Mouse (Mus musculus) hindbrain, embryonic 11.5 days (tissue): ENCODE measurements around the gene Slc1a4. TPM values are rescaled to one million over a fixed set of nuclear protein-coding genes. Genes with fewer than 3 reads are reported as not detected.
A peak's percentile ranks its signal among the peaks of the same experiment; 100 is the strongest.

Experiments
- ATAC-seq: fragments of 200-750 bp; cut with Nextera tagmentation; 2 replicates; pipeline ENCODE4 v1.8.0; 2017; ENCODE audit warnings: mild to moderate bottlenecking, moderate TSS enrichment, moderate library complexity; ENCODE audit not compliant: low FRiP score
- DNase-seq: peaks from one replicate; pipeline ENCODE4 v3.0.0-alpha.2; 2015; ENCODE audit warnings: low spot score
- H3K27ac ChIP-seq: fragments of 300-500 bp; sonication (generic); 2 replicates; pipeline ENCODE4 v1.5.1; 2014; ENCODE audit warnings: mild to moderate bottlenecking, low read depth, low read length
- H3K27me3 ChIP-seq: fragments of 300-500 bp; sonication (generic); 2 replicates; pipeline ENCODE4 v1.6.1; 2014; ENCODE audit warnings: mild to moderate bottlenecking, low read length, moderate library complexity, mixed read lengths; ENCODE audit not compliant: control insufficient read depth, insufficient read depth
- H3K36me3 ChIP-seq: fragments of 300-500 bp; sonication (generic); 2 replicates; pipeline ENCODE4 v1.6.1; 2014; ENCODE audit warnings: mild to moderate bottlenecking, low read length, moderate library complexity, mixed read lengths; ENCODE audit not compliant: control insufficient read depth, insufficient read depth
- H3K4me1 ChIP-seq: fragments of 300-500 bp; sonication (generic); replicated peaks from 2 replicates; pipeline ENCODE4 v1.6.1; 2014; ENCODE audit warnings: low read length, mixed read lengths; ENCODE audit not compliant: control insufficient read depth, insufficient read depth
- H3K4me2 ChIP-seq: fragments of 300-500 bp; sonication (generic); replicated peaks from 2 replicates; pipeline ENCODE4 v1.6.1; 2014; ENCODE audit warnings: mild to moderate bottlenecking, low read depth, low read length
- H3K4me3 ChIP-seq: fragments of 300-500 bp; sonication (generic); 2 replicates; pipeline ENCODE4 v1.5.1; 2014; ENCODE audit warnings: low read depth, low read length
- H3K9ac ChIP-seq: fragments of 300-500 bp; sonication (generic); 2 replicates; pipeline ENCODE4 v1.6.1; 2014; ENCODE audit warnings: low read depth, low read length
- H3K9me3 ChIP-seq: fragments of 300-500 bp; sonication (generic); 2 replicates; pipeline ENCODE4 v1.6.1; 2016; ENCODE audit warnings: low read length; ENCODE audit not compliant: control insufficient read depth
- WGBS: fragments of 180-500 bp; shearing (Covaris S2); extraction: QIAGEN DNeasy Blood & Tissue Kit; methylation state at CpG from one replicate; pipeline ENCODE4 v1.1.7; 2014; 5-methylcytosine and 5-hydroxymethylcytosine counted together
- polyA plus RNA-seq: library from polyadenylated mRNA; unstranded; fragments of >200 nt; fragmentation: Nextera tagmentation; extraction: Ambion mirVana; gene quantifications from 2 replicates; pipeline ENCODE4 v1.2.1, GENCODE M21; 2014

Slc1a4 gene
- polyA plus RNA-seq, 1 experiment from 2014 or later: 19.3 TPM

GRCm38 (mm10) chr11:20282601-20283219 lies 49.8 kb downstream of the Slc1a4 start:
- no peaks in the 10 kb centered on the region for H3K27me3 ChIP-seq
- H3K4me3 ChIP-seq: no peak overlapping the region
- H3K4me2 ChIP-seq: no peak overlapping the region
- no peaks in the 10 kb centered on the region for H3K9me3 ChIP-seq
- ATAC-seq (no peak), DNase-seq (no peak)
- H3K4me1 ChIP-seq: no peaks in the 10 kb centered on the region
- no peak overlapping the region for H3K9ac ChIP-seq
- WGBS: 89% methylated on average over 2 of the region's 2 CpGs
- H3K27ac ChIP-seq: no peak overlapping the region
- H3K36me3 ChIP-seq: no peaks in the 10 kb centered on the region

DNA sequence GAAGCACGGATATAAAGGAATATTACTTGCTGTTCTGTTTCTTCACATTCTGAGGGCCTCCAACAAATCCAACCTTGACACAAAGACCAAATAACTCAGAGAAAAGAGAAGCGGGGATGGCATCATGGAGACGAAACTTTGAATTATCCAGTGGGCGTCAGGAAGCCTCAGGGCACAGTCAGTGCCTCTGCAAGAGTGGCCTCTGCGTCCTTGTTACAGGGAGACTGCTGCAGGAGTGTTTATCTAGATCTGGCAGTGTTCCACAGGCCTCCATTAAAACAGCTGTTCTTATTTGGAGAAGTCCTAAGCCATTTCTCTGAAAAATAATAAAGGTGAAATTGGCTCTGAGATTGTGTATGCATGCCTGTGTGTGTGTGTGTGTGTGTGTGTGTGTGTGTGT lies 51.5 kb downstream of the Slc1a4 start:
- H3K4me1 ChIP-seq: no peaks in the 10 kb centered on the region
- no peaks in the 10 kb centered on the region for H3K27me3 ChIP-seq
- 81% methylated on average over 5 of the region's 5 CpGs for WGBS
- no peak for ATAC-seq
- no peaks in the 10 kb centered on the region for H3K9me3 ChIP-seq
- H3K9ac ChIP-seq: no peak overlapping the region
- H3K36me3 ChIP-seq: no peaks in the 10 kb centered on the region
- no peak for DNase-seq
- no peak overlapping the region for H3K4me3 ChIP-seq
- H3K27ac ChIP-seq: no peak overlapping the region
- H3K4me2 ChIP-seq: no peak overlapping the region

GRCm38 (mm10) chr11:20278702-20279101 lies 53.8 kb downstream of the Slc1a4 start:
- H3K27me3 ChIP-seq: no peaks in the 10 kb centered on the region

GRCm38 (mm10) chr11:20277106-20277505 lies 55.4 kb downstream of the Slc1a4 start:
- Histone ChIP-seq H3K4me2 (no peak overlapping the region), H3K27ac (no peak overlapping the region), H3K9ac (no peak overlapping the region), H3K36me3 (no peaks in the 10 kb centered on the region), H3K4me1 (no peaks in the 10 kb centered on the region), H3K4me3 (no peak overlapping the region), H3K27me3 (no peaks in the 10 kb centered on the region), H3K9me3 (no peaks in the 10 kb centered on the region)
- DNase-seq (no peak), ATAC-seq (no peak)
- WGBS: 77% methylated on average over 2 of the region's 2 CpGs

More at GRCm38 (mm10) chr11:20278702-20279101, 53.8 kb downstream of the Slc1a4 start:
- Histone ChIP-seq H3K27ac (no peak overlapping the region), H3K4me3 (no peak overlapping the region), H3K9ac (no peak overlapping the region), H3K36me3 (no peaks in the 10 kb centered on the region), H3K9me3 (no peaks in the 10 kb centered on the region), H3K4me2 (no peak overlapping the region), H3K4me1 (no peaks in the 10 kb centered on the region)
- DNase-seq: no peak
- 83% methylated on average over 5 of the region's 5 CpGs for WGBS
- ATAC-seq: no peak

- WGBS: 87% methylated on average over 2 of the region's 2 CpGs
- ATAC-seq (no peak), DNase-seq (no peak)
- H3K4me1 ChIP-seq: no peaks in the 10 kb centered on the region
- H3K4me3 ChIP-seq: no peak overlapping the region
- no peaks in the 10 kb centered on the region for H3K27me3 ChIP-seq
- H3K9me3 ChIP-seq: no peaks in the 10 kb centered on the region
- no peak overlapping the region for H3K9ac ChIP-seq
- H3K27ac ChIP-seq: no peak overlapping the region
- H3K36me3 ChIP-seq: no peaks in the 10 kb centered on the region
- H3K4me2 ChIP-seq: no peak overlapping the region
Observed at GRCm38 (mm10) chr11:20275974-20276373, 56.5 kb downstream of the Slc1a4 start.

DNA sequence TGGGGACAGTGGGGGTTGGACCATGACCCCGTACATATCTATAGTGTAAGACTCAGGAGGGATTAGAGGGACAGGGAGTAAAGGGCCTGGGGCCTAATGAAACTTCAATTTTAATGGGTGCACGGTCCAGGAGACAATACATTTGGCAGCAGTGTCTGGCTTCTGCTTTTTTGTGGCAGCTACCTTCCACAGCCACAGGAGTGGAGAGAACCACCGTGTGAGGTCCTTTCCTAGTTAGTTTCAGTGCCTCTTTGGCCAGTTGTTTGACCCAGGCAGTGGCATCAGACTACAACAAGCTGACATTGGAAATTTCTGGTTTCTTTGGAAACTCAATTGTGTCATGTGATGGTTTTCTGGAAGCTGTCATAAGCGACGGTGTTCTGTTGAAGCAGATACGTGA lies 62.6 kb downstream of the Slc1a4 start:
- no peak for ATAC-seq
- Histone ChIP-seq H3K27me3 (no peaks in the 10 kb centered on the region), H3K4me3 (no peak overlapping the region), H3K4me2 (no peak overlapping the region), H3K4me1 (no peaks in the 10 kb centered on the region), H3K36me3 (no peaks in the 10 kb centered on the region), H3K9me3 (no peaks in the 10 kb centered on the region), H3K9ac (no peak overlapping the region), H3K27ac (no peak overlapping the region)
- 87% methylated on average over 6 of the region's 6 CpGs for WGBS
- DNase-seq: no peak

DNA sequence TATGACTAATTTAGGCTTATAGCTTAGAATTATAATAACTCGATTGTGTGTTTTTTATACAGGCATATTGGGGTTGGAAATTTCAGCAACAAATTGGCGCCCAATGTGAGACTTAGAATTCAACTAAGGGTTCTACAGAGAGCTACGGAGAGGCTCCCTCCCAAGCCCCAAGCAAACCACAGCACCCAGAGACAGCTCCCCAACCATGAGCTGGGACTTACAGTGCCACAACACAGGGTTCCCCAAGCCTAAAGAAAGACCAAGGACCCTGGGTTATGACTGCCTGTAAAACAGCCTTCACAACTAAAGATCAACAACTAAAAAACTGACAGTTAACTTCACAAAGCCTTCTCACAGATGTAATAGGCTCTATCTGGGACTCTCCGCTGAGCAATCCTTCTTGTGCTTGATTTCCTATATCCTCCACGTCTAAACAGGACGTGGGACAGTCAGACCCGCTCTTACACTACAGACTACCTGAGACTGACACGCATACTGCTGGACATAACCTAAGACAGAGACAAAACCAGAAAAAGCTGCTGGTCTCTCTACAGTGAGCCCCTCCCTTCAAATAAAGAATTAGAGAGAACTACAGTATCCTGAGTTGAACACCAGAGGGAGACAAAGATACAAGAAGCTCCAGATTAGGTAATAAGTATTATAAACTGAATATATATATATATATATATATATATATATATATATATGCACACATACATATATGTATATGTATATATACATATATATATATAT lies 69.7 kb downstream of the Slc1a4 start:
- no peak overlapping the region for H3K27ac ChIP-seq
- DNase-seq (peak; percentile 39), ATAC-seq (no peak)
- no peaks in the 10 kb centered on the region for H3K36me3 ChIP-seq
- H3K9me3 ChIP-seq: no peaks in the 10 kb centered on the region
- H3K27me3 ChIP-seq: no peaks in the 10 kb centered on the region
- no peak overlapping the region for H3K4me3 ChIP-seq
- no peak overlapping the region for H3K9ac ChIP-seq
- 56% methylated on average over 8 of the region's 8 CpGs for whole genome bisulfite sequencing
- no peaks in the 10 kb centered on the region for H3K4me1 ChIP-seq
- no peak overlapping the region for H3K4me2 ChIP-seq

DNA sequence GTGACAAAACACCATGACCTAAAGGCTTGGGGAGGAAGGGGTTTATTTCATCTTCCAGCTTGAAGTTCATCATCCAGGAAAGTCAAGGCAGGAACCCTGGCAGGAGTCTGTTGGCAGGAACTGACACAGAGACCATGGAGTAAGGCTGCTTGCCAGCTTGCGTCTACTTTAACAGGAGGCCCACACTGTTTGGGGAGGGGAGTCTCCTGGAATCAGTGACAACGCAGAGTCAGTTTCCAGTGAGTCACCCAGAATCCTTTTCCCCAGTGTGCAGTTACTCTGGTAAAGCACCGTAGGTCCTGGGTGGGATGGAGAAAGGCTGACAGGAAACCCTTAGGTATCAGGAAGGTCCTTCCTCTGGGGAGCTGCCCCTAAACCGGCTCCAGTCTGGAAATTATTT lies 77.7 kb downstream of the Slc1a4 start:
- no peak overlapping the region for H3K4me2 ChIP-seq
- no peaks in the 10 kb centered on the region for H3K4me1 ChIP-seq
- no peak overlapping the region for H3K4me3 ChIP-seq
- H3K27ac ChIP-seq: no peak overlapping the region
- H3K9me3 ChIP-seq: no peaks in the 10 kb centered on the region
- no peak overlapping the region for H3K9ac ChIP-seq
- ATAC-seq (no peak), DNase-seq (no peak)
- 81% methylated on average over 4 of the region's 4 CpGs for WGBS
- H3K36me3 ChIP-seq: no peaks in the 10 kb centered on the region
- H3K27me3 ChIP-seq: no peaks in the 10 kb centered on the region

DNA sequence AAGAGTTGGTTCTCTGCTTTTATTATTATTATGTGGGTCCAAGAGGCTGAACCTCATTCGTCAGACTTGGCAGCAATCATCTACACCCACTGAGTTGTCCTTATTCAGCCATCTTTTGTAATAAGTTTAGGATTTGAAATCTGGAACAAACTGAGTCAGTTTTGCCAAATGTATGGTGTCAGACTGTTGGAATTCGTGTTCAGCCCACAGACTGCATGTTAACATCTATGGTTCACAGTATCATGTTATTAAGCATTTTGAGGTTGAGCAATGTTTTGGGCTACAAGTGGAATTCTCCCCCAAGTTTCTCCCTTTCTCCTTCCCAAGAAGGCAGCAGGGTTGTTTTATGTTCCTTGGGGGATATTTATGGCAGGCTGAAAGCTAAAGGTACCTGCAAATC lies 79.4 kb downstream of the Slc1a4 start:
- 78% methylated on average over 2 of the region's 2 CpGs for WGBS
- H3K9ac ChIP-seq: no peak overlapping the region
- no peak for ATAC-seq

More for the DNA sequence above, 79.4 kb downstream of the Slc1a4 start:
- no peaks in the 10 kb centered on the region for H3K9me3 ChIP-seq
- H3K4me3 ChIP-seq: no peak overlapping the region
- no peak overlapping the region for H3K27ac ChIP-seq
- no peak for DNase-seq
- H3K4me2 ChIP-seq: no peak overlapping the region
- H3K27me3 ChIP-seq: no peaks in the 10 kb centered on the region
- H3K36me3 ChIP-seq: no peaks in the 10 kb centered on the region
- H3K4me1 ChIP-seq: no peaks in the 10 kb centered on the region; the same call in 1 of the 2 replicates
